Mouse (Mus musculus) ES-E14 (cell line): ENCODE results near the gene 3110082J24Rik.

Experiments
- HCFC1 ChIP-seq: IDR thresholded peaks from 2 replicates; pipeline ENCODE4 v1.6.1; 2012; ENCODE audit warnings: low read length, inconsistent platforms, borderline replicate concordance; ENCODE audit not compliant: insufficient read depth
- MAFK ChIP-seq: IDR thresholded peaks from 2 replicates; pipeline ENCODE4 v1.6.1; 2014; ENCODE audit warnings: mild to moderate bottlenecking, low read depth, low read length, inconsistent platforms; ENCODE audit not compliant: insufficient read depth
- ZC3H11A ChIP-seq: IDR thresholded peaks from 2 replicates; pipeline ENCODE4 v1.6.1; 2012; ENCODE audit warnings: low read depth, mild to moderate bottlenecking, inconsistent platforms, low read length, borderline replicate concordance
- ZNF384 ChIP-seq: IDR thresholded peaks from 2 replicates; pipeline ENCODE4 v1.6.1; 2012; ENCODE audit warnings: low read depth, low read length, inconsistent platforms

GRCm38 (mm10) chr5:30138193-30138592, 32.3 kb upstream of the 3110082J24Rik start:
- TF ChIP-seq ZC3H11A, result no peak
- no peak for TF ChIP-seq ZNF384
- no peak for TF ChIP-seq HCFC1
- no peak for TF ChIP-seq MAFK
